Mouse (Mus musculus) liver, embryonic 14.5 days (tissue): ENCODE results near the gene Lrrc8e. TPM values are rescaled to one million over a fixed set of nuclear protein-coding genes. Genes with fewer than 3 reads are reported as not detected.

Experiments used
- ATAC-seq: fragments of 200-750 bp; cut with Nextera tagmentation; 2 replicates; pipeline ENCODE4 v1.8.0; 2017; ENCODE audit warnings: moderate number of reproducible peaks, mild to moderate bottlenecking, moderate library complexity; ENCODE audit not compliant: insufficient read depth
- DNase-seq, 3 experiments: peaks; one replicate each; pipeline ENCODE4 v3.0.0-alpha.2; 2012 to 2013; ENCODE audit warnings: low read depth in 3 of 3, low spot score in 3 of 3
- H3K27ac ChIP-seq: fragments of 300-500 bp; sonication (generic); 2 replicates; pipeline ENCODE4 v1.5.1; 2014; ENCODE audit warnings: moderate library complexity, mild to moderate bottlenecking, control low read depth, inconsistent platforms
- H3K27me3 ChIP-seq: fragments of 300-500 bp; sonication (generic); 2 replicates; pipeline ENCODE4 v1.6.1; 2014; ENCODE audit warnings: mild to moderate bottlenecking, low read length, moderate library complexity; ENCODE audit not compliant: control insufficient read depth, insufficient read depth
- H3K36me3 ChIP-seq: fragments of 300-500 bp; sonication (generic); replicated peaks from 2 replicates; pipeline ENCODE4 v1.6.1; 2014; ENCODE audit warnings: low read depth; ENCODE audit not compliant: control insufficient read depth, insufficient read depth
- H3K4me1 ChIP-seq, 2 experiments: fragments of 200-500 bp in 1 of 2; fragments of 300-500 bp in 1 of 2; sonication (generic) in 1 of 2; replicated peaks; 2 replicates each; pipeline ENCODE4 v1.6.1; 2012 to 2014; ENCODE audit warnings: antibody characterized with exemption in 1 of 2, inconsistent platforms in 1 of 2, low read length in 1 of 2; ENCODE audit not compliant: control insufficient read depth in 2 of 2, insufficient read depth in 2 of 2
- H3K4me2 ChIP-seq: fragments of 300-500 bp; sonication (generic); 2 replicates; pipeline ENCODE4 v1.6.1; 2014; ENCODE audit warnings: low read depth, mild to moderate bottlenecking, control low read depth, moderate library complexity
- H3K4me3 ChIP-seq, 2 experiments: fragments of 200-500 bp in 1 of 2; fragments of 300-500 bp in 1 of 2; sonication (generic) in 1 of 2; 2 replicates each; pipeline ENCODE4 v1.5.1; 2012 to 2014; ENCODE audit warnings: low read depth in 2 of 2, low read length in 2 of 2, mild to moderate bottlenecking in 2 of 2, control low read depth in 1 of 2, inconsistent platforms in 1 of 2, moderate library complexity in 1 of 2; ENCODE audit not compliant: insufficient read depth in 1 of 2
- H3K9ac ChIP-seq: fragments of 300-500 bp; sonication (generic); replicated peaks from 2 replicates; pipeline ENCODE4 v1.6.1; 2014; ENCODE audit warnings: mild to moderate bottlenecking, control low read depth, moderate library complexity
- H3K9me3 ChIP-seq: fragments of 300-500 bp; sonication (generic); 2 replicates; pipeline ENCODE4 v1.6.1; 2016; ENCODE audit warnings: low read length, mixed read lengths; ENCODE audit not compliant: control insufficient read depth
- CTCF ChIP-seq: IDR thresholded peaks from 2 replicates; pipeline ENCODE4 v1.5.1; 2016; ENCODE audit warnings: antibody characterized with exemption, low read depth, control low read depth
- EP300 ChIP-seq: IDR thresholded peaks from 2 replicates; pipeline ENCODE4 v1.6.1; 2016; ENCODE audit warnings: antibody characterized with exemption, low read depth
- WGBS: fragments of 180-500 bp; shearing (Covaris S2); extraction: QIAGEN DNeasy Blood & Tissue Kit; methylation state at CpG from one replicate; pipeline ENCODE4 v1.1.7; 2014; ENCODE audit not compliant: insufficient replicate concordance; 5-methylcytosine and 5-hydroxymethylcytosine counted together
- polyA plus RNA-seq, 2 experiments: library from polyadenylated mRNA; depleted of rRNA in 1 of 2; stranded (reverse) in 1 of 2; unstranded in 1 of 2; fragments of >200 nt; fragmentation: Nextera tagmentation in 1 of 2; extraction: Ambion mirVana in 1 of 2; gene quantifications; 2 replicates each; pipeline versions ENCODE4 v1.2.1 to v1.2.3; 2012 to 2014

The Lrrc8e gene
- polyA plus RNA-seq (2012; rRNA removed) = 0.03 and 0.04 TPM in 2 replicates
- 0.13 and 0.18 TPM in 2 replicates for polyA plus RNA-seq (2014; fragmentation: Nextera tagmentation; extraction: Ambion mirVana)

- Histone ChIP-seq H3K27me3 (peaks cover 15% of the 10 kb centered on the region), H3K4me2 (peak within 1 kb of the TSS; percentile 47), H3K9ac (no peak within 1 kb of the TSS), H3K9me3 (no peaks in the 10 kb centered on the region), H3K4me1 (peaks cover 0 to 3% of the 10 kb centered on the region in 2 experiments; a peak in 2 of 4 replicates), H3K4me3 (0 out of 4 replicates have a peak within 1 kb of the TSS, but pooled peaks of 1 of the 2 experiments have one; percentile 0), H3K27ac (no peak within 1 kb of the TSS), H3K36me3 (no peaks in the 10 kb centered on the region)
- peak; percentile 61; the same call in 1 of the 2 replicates for ATAC-seq
- no peak for DNase-seq
- 6% methylated on average over 33 of the region's 33 CpGs for WGBS
- TF ChIP-seq EP300 (no peak), CTCF (no peak)
Observed at GRCm38 (mm10) chr8:4226739-4227347, at the start of gene Lrrc8e. TSS of gene Lrrc8e (plus strand) at chr8:4226827.

GRCm38 (mm10) chr8:4183409-4183808, 43.2 kb upstream of the Lrrc8e start:
- Histone ChIP-seq H3K4me2 (no peak overlapping the region), H3K27ac (no peak overlapping the region), H3K9me3 (no peaks in the 10 kb centered on the region), H3K9ac (no peak overlapping the region), H3K4me1 (peaks cover 4 to 11% of the 10 kb centered on the region in 2 experiments), H3K4me3 (no peak overlapping the region), H3K27me3 (no peaks in the 10 kb centered on the region), H3K36me3 (peaks cover 3% of the 10 kb centered on the region)
- no peak for DNase-seq
- WGBS = 71% methylated on average over 8 of the region's 8 CpGs
- no peak for ATAC-seq
- TF ChIP-seq CTCF (no peak), EP300 (no peak)

- Histone ChIP-seq H3K4me3 (no peak overlapping the region), H3K36me3 (peaks cover 3% of the 10 kb centered on the region), H3K27ac (no peak overlapping the region), H3K9ac (no peak overlapping the region), H3K27me3 (no peaks in the 10 kb centered on the region), H3K4me2 (no peak overlapping the region), H3K9me3 (no peaks in the 10 kb centered on the region), H3K4me1 (peaks cover 18 to 23% of the 10 kb centered on the region in 2 experiments)
- no peak for ATAC-seq
- TF ChIP-seq CTCF = no peak
- TF ChIP-seq EP300 = no peak
- 69% methylated on average over 2 of the region's 2 CpGs for WGBS
- DNase-seq = peak in 1 of 3 experiments; percentile 18
Observed at GRCm38 (mm10) chr8:4186151-4186550, 40.5 kb upstream of the Lrrc8e start.

GRCm38 (mm10) chr8:4188605-4189004, 38.0 kb upstream of the Lrrc8e start:
- H3K4me2 ChIP-seq = peak overlapping the region; percentile 59
- peak overlapping the region; percentile 44 for H3K9ac ChIP-seq
- no peaks in the 10 kb centered on the region for H3K27me3 ChIP-seq
- no peak for DNase-seq
- no peaks in the 10 kb centered on the region for H3K9me3 ChIP-seq
- ATAC-seq = peak; percentile 70; the same call in 1 of the 2 replicates
- H3K36me3 ChIP-seq = peaks cover 3% of the 10 kb centered on the region
- TF ChIP-seq EP300 (no peak), CTCF (no peak)
- no peak overlapping the region for H3K4me3 ChIP-seq
- peak overlapping the region; percentile 62 for H3K27ac ChIP-seq
- H3K4me1 ChIP-seq = peaks cover 18 to 28% of the 10 kb centered on the region in 2 experiments

- DNase-seq (peak in 2 of 3 experiments; percentile 63 to 68), ATAC-seq (peak; percentile 96)
- peak overlapping the region; percentile 44 for H3K9ac ChIP-seq
- peak overlapping the region; percentile 59 for H3K4me2 ChIP-seq
- H3K4me3 ChIP-seq = peak overlapping the region in 1 of 2 experiments; percentile 0; a peak in 1 of 4 replicates
- WGBS = 2% methylated on average over 3 of the region's 3 CpGs
- H3K9me3 ChIP-seq = no peaks in the 10 kb centered on the region
- peak overlapping the region; percentile 62 for H3K27ac ChIP-seq
- H3K36me3 ChIP-seq = peaks cover 3% of the 10 kb centered on the region
- H3K27me3 ChIP-seq = no peaks in the 10 kb centered on the region
- peaks cover 18 to 28% of the 10 kb centered on the region in 2 experiments for H3K4me1 ChIP-seq
- TF ChIP-seq EP300 (0 out of 2 replicates have a peak, but pooled peaks have one; percentile 17), CTCF (no peak)
Observed at GRCm38 (mm10) chr8:4189031-4189722, 37.5 kb upstream of the Lrrc8e start.
